Mouse (Mus musculus): ENCODE measurements around the gene Jmy. TPM values are rescaled to one million over a fixed set of nuclear protein-coding genes. Genes with fewer than 3 reads are reported as not detected.

Gene Jmy
- total and polyA plus RNA-seq, 2 experiments from 2014 or later = 6.4 to 32.6 TPM

DNA sequence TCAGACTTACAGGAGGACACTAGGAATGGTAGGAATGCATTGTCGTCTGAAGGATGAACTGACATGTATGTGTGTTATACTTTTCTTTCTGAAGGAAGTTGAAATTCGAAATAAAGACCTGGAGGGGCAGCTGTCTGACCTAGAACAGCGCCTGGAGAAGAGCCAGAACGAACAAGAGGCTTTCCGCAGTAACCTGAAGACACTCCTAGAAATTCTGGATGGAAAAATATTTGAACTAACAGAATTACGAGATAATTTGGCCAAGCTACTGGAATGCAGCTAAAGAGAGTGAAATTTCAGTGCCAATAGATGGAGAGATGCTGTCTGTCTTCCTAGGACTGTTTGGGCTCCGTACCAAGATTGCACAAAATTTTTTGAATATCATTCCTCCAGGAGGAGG, 97.7 kb downstream of the Jmy start:
- Histone ChIP-seq H3K4me1 (ENCODE audit: control insufficient read depth, insufficient read depth) (peaks cover 11% of the 10 kb centered on the region), H3K9ac (replicated peaks; ENCODE audit: low read depth, low read length) (no peak overlapping the region), H3K36me3 (replicated peaks; ENCODE audit: control insufficient read depth, insufficient read depth, low read length) (peaks cover 20% of the 10 kb centered on the region), H3K9me3 (replicated peaks; ENCODE audit: control insufficient read depth, low read length) (no peaks in the 10 kb centered on the region), H3K4me3 (ENCODE audit: low read depth, low read length) (no peak overlapping the region), H3K27me3 (ENCODE audit: control insufficient read depth, insufficient read depth, low read length) (no peaks in the 10 kb centered on the region), H3K27ac (ENCODE audit: low read depth) (0 out of 2 replicates have a peak overlapping the region, but pooled peaks have one; percentile 93), H3K4me2 (ENCODE audit: low read depth, low read length) (no peak overlapping the region)
- no peak for DNase-seq (ENCODE audit: low spot score)
- ATAC-seq (ENCODE audit: insufficient read depth, low read depth) = no peak
- 79% methylated on average over 7 of the region's 7 CpGs for WGBS
- TF ChIP-seq CTCF (IDR thresholded peaks at IDR 0.05; ENCODE audit: low read depth) = no peak
- no peak for TF ChIP-seq EP300 (IDR thresholded peaks at IDR 0.05; ENCODE audit: low read depth)

DNA sequence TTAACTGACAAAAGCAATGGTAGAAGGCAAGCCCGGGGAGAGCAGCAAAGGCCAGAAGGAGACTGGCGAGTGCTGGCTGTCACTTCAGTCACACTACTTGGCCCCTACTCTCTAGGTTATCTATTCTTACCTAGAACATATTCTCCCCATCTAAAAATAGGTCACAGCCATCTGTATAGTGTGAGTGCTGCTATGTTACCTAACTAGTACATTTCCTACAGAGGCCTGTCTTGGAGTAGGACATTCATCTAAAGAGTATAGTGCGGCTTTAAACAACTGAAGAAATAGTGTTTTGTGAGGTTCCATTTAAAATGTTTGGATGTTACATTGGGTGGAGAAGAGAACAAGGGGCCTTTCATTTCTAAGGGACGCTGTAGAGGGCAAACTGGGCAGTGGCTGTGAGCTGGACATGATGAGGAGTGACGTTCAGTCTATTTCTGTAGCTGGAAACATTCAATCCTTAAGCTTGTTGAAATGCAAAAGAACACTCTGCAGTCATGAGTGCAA, 99.8 kb downstream of the Jmy start:
- no peak overlapping the region for H3K4me2 ChIP-seq (ENCODE audit: low read depth, low read length)
- TF ChIP-seq EP300 (IDR thresholded peaks at IDR 0.05; ENCODE audit: low read depth) (peak; percentile 96), CTCF (IDR thresholded peaks at IDR 0.05; ENCODE audit: low read depth) (no peak)
- H3K36me3 ChIP-seq (replicated peaks; ENCODE audit: control insufficient read depth, insufficient read depth, low read length) = peaks cover 14% of the 10 kb centered on the region
- H3K27me3 ChIP-seq (ENCODE audit: control insufficient read depth, insufficient read depth, low read length) = no peaks in the 10 kb centered on the region
- peak; percentile 98 for ATAC-seq (ENCODE audit: insufficient read depth, low read depth)
- no peaks in the 10 kb centered on the region for H3K9me3 ChIP-seq (replicated peaks; ENCODE audit: control insufficient read depth, low read length)
- no peak overlapping the region for H3K4me3 ChIP-seq (ENCODE audit: low read depth, low read length)
- H3K9ac ChIP-seq (replicated peaks; ENCODE audit: low read depth, low read length) = no peak overlapping the region
- WGBS = 44% methylated on average over 5 of the region's 5 CpGs
- peaks cover 11% of the 10 kb centered on the region for H3K4me1 ChIP-seq (ENCODE audit: control insufficient read depth, insufficient read depth)
- DNase-seq (ENCODE audit: low spot score) = peak; percentile 92
- H3K27ac ChIP-seq (ENCODE audit: low read depth) = peak overlapping the region; percentile 93

DNA sequence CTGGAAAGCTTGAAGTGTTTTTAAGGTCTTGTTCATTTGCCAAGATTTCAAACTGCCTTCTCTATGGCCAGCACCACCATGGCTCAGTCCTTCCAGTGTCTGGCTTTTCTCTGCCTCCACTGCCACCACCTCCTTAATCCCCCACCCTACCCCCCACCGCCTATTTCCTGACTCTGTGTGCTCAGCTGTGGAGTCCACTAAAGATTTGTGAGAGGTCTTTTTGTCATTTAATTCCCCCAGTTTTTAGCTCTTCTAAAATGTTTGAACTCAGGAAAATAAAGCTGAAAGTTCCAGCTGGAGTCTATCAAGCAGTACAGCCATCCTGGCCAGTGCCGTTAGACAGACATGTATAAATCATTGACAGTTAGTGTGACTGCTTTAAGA, 110.4 kb downstream of the Jmy start:
- Histone ChIP-seq H3K9me3 (replicated peaks; ENCODE audit: control insufficient read depth, low read length) (no peaks in the 10 kb centered on the region), H3K27ac (ENCODE audit: low read depth) (peak overlapping the region; percentile 65), H3K27me3 (ENCODE audit: control insufficient read depth, insufficient read depth, low read length) (no peaks in the 10 kb centered on the region), H3K9ac (replicated peaks; ENCODE audit: low read depth, low read length) (no peak overlapping the region), H3K36me3 (replicated peaks; ENCODE audit: control insufficient read depth, insufficient read depth, low read length) (peaks cover 16% of the 10 kb centered on the region), H3K4me1 (ENCODE audit: control insufficient read depth, insufficient read depth) (peaks cover 12% of the 10 kb centered on the region; the same call in 1 of the 2 replicates), H3K4me2 (ENCODE audit: low read depth, low read length) (no peak overlapping the region), H3K4me3 (ENCODE audit: low read depth, low read length) (no peak overlapping the region)
- peak; percentile 61 for DNase-seq (ENCODE audit: low spot score)
- TF ChIP-seq EP300 (IDR thresholded peaks at IDR 0.05; ENCODE audit: low read depth) (no peak), CTCF (IDR thresholded peaks at IDR 0.05; ENCODE audit: low read depth) (no peak)
- 16% methylated on average over 2 of the region's 2 CpGs for WGBS
- peak; percentile 85 for ATAC-seq (ENCODE audit: insufficient read depth, low read depth)

DNA sequence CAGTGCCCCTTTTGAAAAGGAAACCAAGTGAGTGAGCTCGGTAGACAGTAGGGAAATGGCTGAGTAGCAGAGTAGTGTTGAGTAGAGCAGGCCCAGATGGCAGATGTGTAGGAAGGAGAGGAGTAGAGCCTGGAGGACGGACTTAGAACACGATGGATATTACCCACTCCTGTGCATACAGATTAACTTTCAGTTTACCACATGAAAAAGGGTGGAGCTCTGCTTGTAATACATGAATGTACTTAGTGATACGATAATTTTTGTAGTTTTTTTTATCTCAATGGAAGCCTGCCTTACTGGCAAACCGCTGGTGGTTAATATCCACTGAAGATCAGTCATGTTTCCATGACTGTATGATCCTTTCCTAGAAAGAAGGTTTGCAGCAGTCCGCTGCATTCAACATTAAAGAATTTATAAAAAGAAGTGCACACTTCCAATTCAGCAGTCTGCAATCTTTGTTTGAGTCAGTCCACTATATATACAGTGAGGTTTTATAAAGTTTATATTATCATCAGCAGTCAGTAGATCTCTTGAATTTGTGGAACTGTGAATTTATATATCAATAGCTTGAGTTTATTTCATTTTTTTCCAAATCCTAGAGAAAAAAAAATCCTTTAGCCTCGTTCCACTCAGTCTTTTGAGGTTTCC, 110.9 kb downstream of the Jmy start:
- Histone ChIP-seq H3K4me1 (ENCODE audit: control insufficient read depth, insufficient read depth) (peaks cover 12% of the 10 kb centered on the region; the same call in 1 of the 2 replicates), H3K9ac (replicated peaks; ENCODE audit: low read depth, low read length) (no peak overlapping the region), H3K9me3 (replicated peaks; ENCODE audit: control insufficient read depth, low read length) (no peaks in the 10 kb centered on the region), H3K4me2 (ENCODE audit: low read depth, low read length) (no peak overlapping the region), H3K27me3 (ENCODE audit: control insufficient read depth, insufficient read depth, low read length) (no peaks in the 10 kb centered on the region), H3K36me3 (replicated peaks; ENCODE audit: control insufficient read depth, insufficient read depth, low read length) (peaks cover 11% of the 10 kb centered on the region), H3K27ac (ENCODE audit: low read depth) (peak overlapping the region; percentile 65), H3K4me3 (ENCODE audit: low read depth, low read length) (no peak overlapping the region)
- WGBS = 58% methylated on average over 7 of the region's 7 CpGs
- ATAC-seq (ENCODE audit: insufficient read depth, low read depth) (no peak), DNase-seq (ENCODE audit: low spot score) (no peak)
- no peak for TF ChIP-seq EP300 (IDR thresholded peaks at IDR 0.05; ENCODE audit: low read depth)
- TF ChIP-seq CTCF (IDR thresholded peaks at IDR 0.05; ENCODE audit: low read depth) = no peak

DNA sequence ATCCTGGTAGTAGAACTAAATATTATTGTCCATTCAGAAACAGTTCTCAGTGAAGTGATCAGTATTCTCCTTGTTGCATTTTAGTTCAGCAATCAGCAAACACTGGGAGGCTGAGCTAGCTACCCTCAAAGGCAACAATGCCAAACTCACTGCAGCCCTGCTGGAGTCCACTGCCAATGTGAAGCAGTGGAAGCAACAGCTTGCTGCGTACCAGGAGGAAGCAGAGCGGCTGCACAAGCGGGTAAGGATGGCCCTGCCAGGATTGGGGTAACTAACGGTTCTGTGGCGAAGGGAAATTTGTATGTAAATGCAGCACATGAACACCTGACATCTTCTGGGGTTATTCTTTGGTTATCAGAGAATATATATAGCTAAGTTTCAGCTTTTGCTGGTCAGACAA, 112.2 kb downstream of the Jmy start:
- Histone ChIP-seq H3K4me2 (ENCODE audit: low read depth, low read length) (no peak overlapping the region), H3K4me1 (ENCODE audit: control insufficient read depth, insufficient read depth) (peaks cover 12% of the 10 kb centered on the region; the same call in 1 of the 2 replicates), H3K27me3 (ENCODE audit: control insufficient read depth, insufficient read depth, low read length) (no peaks in the 10 kb centered on the region), H3K36me3 (replicated peaks; ENCODE audit: control insufficient read depth, insufficient read depth, low read length) (0 out of 2 replicates have a peak, but pooled peaks cover 6% of the 10 kb centered on the region), H3K9ac (replicated peaks; ENCODE audit: low read depth, low read length) (no peak overlapping the region), H3K9me3 (replicated peaks; ENCODE audit: control insufficient read depth, low read length) (no peaks in the 10 kb centered on the region), H3K27ac (ENCODE audit: low read depth) (peak overlapping the region; percentile 65), H3K4me3 (ENCODE audit: low read depth, low read length) (no peak overlapping the region)
- 84% methylated on average over 5 of the region's 5 CpGs for WGBS
- no peak for ATAC-seq (ENCODE audit: insufficient read depth, low read depth)
- DNase-seq (ENCODE audit: low spot score) = no peak
- no peak for TF ChIP-seq EP300 (IDR thresholded peaks at IDR 0.05; ENCODE audit: low read depth)
- no peak for TF ChIP-seq CTCF (IDR thresholded peaks at IDR 0.05; ENCODE audit: low read depth)

Measured in heart, postnatal 0 days (tissue).